Mouse (Mus musculus): ENCODE results near the gene Alk. TPM values are rescaled to one million over a fixed set of nuclear protein-coding genes. Genes with fewer than 3 reads are reported as not detected.

Gene Alk
- polyA plus RNA-seq, 1 experiment from 2014 or later, result 0.60 TPM

DNA sequence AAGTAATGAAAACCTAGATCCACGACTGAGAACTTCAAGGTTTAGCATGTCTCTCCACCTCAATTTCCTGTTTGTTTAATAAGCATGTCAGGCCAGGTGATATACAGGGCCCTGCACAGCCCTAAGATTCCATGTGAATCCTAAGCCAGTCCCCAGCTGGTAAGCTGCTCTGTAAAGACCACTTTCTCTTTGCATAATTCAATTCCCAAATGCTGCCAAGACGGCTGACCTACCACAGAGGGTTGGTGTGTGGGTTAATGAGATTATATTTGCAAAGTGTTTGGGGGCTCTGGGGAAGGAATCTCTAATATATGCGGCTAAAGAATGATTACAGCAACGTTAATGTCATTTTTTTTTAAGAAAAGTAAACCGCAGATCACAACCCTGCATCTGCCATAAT is 130.3 kb downstream of the Alk start:
- Histone ChIP-seq H3K4me1 (no peaks in the 10 kb centered on the region), H3K36me3 (no peaks in the 10 kb centered on the region), H3K27ac (no peak overlapping the region), H3K9me3 (no peaks in the 10 kb centered on the region), H3K9ac (no peak overlapping the region), H3K27me3 (no peaks in the 10 kb centered on the region), H3K4me2 (replicated peaks) (no peak overlapping the region), H3K4me3 (no peak overlapping the region)
- WGBS, result 69% methylated on average over 5 of the region's 5 CpGs
- no peak for ATAC-seq (ENCODE audit: low FRiP score, low read depth)

DNA sequence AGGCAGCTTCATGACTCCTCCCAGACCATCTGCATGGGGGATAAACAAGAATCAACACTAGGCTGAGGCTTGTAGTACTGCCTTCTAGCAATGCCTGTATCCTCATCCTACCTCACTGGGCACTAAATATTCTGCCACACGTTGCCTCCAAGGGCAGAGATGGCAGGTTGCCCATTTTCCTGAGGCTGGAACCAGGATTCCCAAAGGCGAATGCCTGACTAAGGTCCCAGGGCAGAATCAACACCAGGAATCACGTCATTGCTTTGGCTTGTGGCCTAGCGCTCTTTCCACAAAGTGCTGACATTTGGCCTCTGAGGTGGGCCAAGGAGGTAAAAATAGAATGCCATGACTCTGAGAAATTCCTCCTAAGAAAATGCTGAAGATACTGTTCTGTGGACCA is 155.9 kb downstream of the Alk start:
- Histone ChIP-seq H3K9me3 (0 out of 2 replicates have a peak, but pooled peaks cover 4% of the 10 kb centered on the region), H3K4me3 (no peak overlapping the region), H3K27me3 (no peaks in the 10 kb centered on the region), H3K27ac (no peak overlapping the region), H3K4me2 (replicated peaks) (no peak overlapping the region), H3K9ac (no peak overlapping the region), H3K4me1 (no peaks in the 10 kb centered on the region), H3K36me3 (no peaks in the 10 kb centered on the region)
- WGBS, result 83% methylated on average over 4 of the region's 4 CpGs
- no peak for ATAC-seq (ENCODE audit: low FRiP score, low read depth)

DNA sequence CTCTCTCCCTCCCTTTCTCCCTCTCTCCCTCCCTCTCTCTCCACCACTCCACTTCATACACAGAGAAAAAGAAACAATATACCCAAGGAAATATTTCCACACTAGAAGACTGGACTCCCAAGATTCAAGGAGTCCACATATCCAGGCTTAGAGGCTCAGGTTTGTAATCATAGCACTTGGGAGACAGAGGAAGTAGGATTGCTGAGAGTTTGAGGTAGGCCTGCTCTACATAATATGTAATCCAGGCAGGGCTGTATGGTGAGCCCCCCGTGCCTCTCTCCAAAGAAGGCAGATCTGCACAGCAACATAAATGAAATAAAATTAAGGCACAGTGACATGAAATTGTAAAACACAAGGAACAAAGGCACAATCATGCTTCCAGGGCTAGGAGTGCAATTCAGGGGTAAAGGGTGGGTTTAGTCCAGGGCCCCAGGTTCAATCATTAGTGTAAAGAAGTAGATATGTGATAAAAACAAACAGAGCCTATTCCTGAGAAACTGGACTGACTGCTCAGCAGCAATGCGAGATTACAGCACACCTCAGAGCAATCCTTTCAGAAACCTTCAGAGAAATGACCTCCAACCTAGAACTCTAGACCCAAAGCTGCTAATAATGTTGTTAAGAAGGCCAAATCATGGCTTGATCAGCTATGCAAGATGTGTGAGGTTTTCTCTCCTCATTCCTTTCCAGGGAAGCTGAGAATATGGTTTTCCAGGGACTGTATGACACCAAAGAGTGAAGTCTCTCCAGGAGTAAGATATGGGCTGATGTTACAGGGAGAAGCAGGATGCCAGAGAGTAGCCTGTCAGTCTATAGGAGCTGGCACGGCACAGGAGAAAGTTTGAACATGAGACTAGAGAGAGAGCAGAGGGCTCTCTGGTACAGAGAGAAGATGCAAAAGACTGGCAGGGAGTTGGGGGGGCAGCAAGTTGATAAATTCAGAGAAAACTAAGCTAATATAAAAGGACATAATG is 158.9 kb downstream of the Alk start:
- no peak overlapping the region for H3K4me2 ChIP-seq (replicated peaks)
- H3K36me3 ChIP-seq, result no peaks in the 10 kb centered on the region
- no peak overlapping the region for H3K27ac ChIP-seq
- H3K4me1 ChIP-seq, result no peaks in the 10 kb centered on the region
- H3K9me3 ChIP-seq, result 0 out of 2 replicates have a peak, but pooled peaks cover 4% of the 10 kb centered on the region
- no peak overlapping the region for H3K4me3 ChIP-seq
- ATAC-seq (ENCODE audit: low FRiP score, low read depth), result no peak
- WGBS, result 67% methylated on average over 3 of the region's 3 CpGs
- H3K9ac ChIP-seq, result no peak overlapping the region
- no peaks in the 10 kb centered on the region for H3K27me3 ChIP-seq

DNA sequence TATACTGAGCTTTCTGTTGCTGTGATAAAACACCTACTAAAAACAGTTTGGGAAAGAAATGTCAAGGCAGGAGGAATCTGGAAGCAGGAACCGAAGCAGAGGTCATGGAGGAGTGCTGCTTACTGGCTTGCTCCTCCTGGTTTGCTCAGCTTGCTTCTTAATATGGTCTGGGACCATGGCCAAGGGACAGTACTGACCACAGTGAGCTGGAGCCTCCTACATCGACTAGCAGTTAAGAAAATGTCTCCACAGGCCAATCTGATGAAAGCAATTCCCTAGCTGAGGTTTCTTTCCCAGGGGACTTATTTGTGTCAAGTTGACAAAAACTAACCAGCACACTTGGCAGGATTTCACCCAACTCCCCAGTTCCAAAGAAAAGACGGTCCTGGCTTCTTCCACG is 187.0 kb downstream of the Alk start:
- Histone ChIP-seq H3K27ac (no peak overlapping the region), H3K9ac (no peak overlapping the region), H3K36me3 (no peaks in the 10 kb centered on the region), H3K27me3 (no peaks in the 10 kb centered on the region), H3K4me3 (no peak overlapping the region), H3K4me2 (replicated peaks) (no peak overlapping the region), H3K9me3 (0 out of 2 replicates have a peak, but pooled peaks cover 4% of the 10 kb centered on the region), H3K4me1 (0 out of 2 replicates have a peak, but pooled peaks cover 3% of the 10 kb centered on the region)
- ATAC-seq (ENCODE audit: low FRiP score, low read depth), result no peak
- WGBS, result 84% methylated on average over 4 of the region's 4 CpGs

DNA sequence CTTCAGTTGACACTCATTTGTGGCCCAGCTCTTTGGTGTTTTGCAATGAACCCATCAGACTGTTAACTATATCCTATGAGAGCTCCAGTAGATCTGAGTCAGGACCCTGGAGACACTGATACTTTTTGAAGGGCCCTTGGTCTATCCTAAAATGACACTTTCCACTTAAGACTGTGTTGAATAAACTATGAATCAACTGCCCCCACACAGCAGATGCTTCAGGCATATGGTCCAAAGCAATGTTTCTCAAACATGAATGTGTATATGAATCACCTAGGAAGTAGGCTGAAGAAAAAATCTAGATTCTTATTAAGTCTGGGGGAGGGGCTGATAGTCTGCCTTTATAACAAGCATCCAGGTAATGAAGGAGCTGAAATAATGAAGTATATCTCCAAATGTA is 189.8 kb downstream of the Alk start:
- no peak overlapping the region for H3K4me3 ChIP-seq
- H3K4me2 ChIP-seq (replicated peaks), result no peak overlapping the region
- ATAC-seq (ENCODE audit: low FRiP score, low read depth), result no peak
- no peak overlapping the region for H3K27ac ChIP-seq
- H3K27me3 ChIP-seq, result no peaks in the 10 kb centered on the region
- H3K4me1 ChIP-seq, result no peaks in the 10 kb centered on the region
- H3K9me3 ChIP-seq, result peaks cover 6% of the 10 kb centered on the region; the same call in 1 of the 2 replicates
- no peaks in the 10 kb centered on the region for H3K36me3 ChIP-seq
- H3K9ac ChIP-seq, result no peak overlapping the region

DNA sequence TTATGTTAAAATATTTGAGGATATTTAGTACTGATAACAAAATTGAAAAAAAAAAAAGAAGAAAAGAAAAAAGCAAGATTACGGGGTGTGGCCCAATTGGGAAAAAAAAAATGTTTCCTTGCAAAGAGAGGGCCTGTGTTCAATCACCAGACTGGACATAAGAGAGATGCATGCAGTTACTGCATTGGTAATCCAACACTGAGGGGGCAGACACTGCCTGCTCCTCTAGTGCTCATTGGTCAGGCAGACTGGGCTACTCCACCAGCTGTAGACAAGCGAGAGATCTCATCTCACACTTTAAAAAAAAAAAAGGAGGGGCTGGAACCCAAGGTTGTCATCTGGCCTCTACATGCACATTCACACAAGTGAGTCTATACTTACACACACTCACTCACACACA is 199.6 kb downstream of the Alk start:
- 53% methylated on average over 2 of the region's 2 CpGs for WGBS
- H3K27me3 ChIP-seq, result no peaks in the 10 kb centered on the region
- no peak overlapping the region for H3K4me2 ChIP-seq (replicated peaks)
- H3K27ac ChIP-seq, result no peak overlapping the region
- H3K4me1 ChIP-seq, result no peaks in the 10 kb centered on the region
- H3K9me3 ChIP-seq, result no peaks in the 10 kb centered on the region
- no peaks in the 10 kb centered on the region for H3K36me3 ChIP-seq
- ATAC-seq (ENCODE audit: low FRiP score, low read depth), result no peak
- no peak overlapping the region for H3K4me3 ChIP-seq
- no peak overlapping the region for H3K9ac ChIP-seq

DNA sequence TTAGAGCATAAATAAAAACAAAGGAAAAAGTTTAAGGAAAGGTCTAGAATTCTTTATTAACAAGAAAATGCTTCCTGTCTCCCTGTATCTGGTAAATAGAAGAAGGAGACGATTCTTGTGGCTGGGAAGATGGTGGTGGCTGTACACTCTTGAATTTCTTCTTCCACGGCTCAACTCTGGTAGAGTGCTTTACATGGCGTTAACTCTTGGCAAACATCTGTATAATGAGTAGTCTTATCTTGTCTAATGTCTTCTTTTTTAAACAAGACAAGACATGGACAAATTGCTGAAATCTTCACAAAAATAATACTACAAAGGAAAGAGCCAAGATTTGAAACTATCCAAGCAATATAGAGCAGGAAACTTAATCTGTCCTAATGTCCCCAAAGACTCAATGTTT is 202.6 kb downstream of the Alk start:
- Histone ChIP-seq H3K9me3 (no peaks in the 10 kb centered on the region), H3K4me1 (no peaks in the 10 kb centered on the region), H3K4me3 (no peak overlapping the region), H3K27ac (no peak overlapping the region), H3K36me3 (no peaks in the 10 kb centered on the region), H3K9ac (no peak overlapping the region), H3K27me3 (no peaks in the 10 kb centered on the region), H3K4me2 (replicated peaks) (no peak overlapping the region)
- 80% methylated on average over 3 of the region's 3 CpGs for whole genome bisulfite sequencing
- no peak for ATAC-seq (ENCODE audit: low FRiP score, low read depth)

DNA sequence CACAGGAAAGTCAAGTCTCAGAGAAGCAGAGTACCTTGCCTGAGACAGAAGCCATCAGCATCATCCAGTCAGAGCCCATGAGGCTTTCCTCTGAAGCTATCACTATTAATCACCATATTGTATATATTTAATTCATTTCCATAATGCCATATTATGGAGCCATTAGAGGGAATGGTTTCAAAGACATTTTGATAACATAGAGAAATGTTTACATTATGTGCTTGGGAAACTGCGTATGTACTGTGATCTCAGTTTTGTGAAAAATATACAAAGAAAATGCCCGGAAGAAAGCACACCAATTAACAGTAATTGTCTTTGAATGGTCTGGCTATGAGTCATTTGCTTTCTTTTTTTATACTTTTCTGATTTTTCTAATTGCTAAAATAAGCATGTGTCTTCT is 203.1 kb downstream of the Alk start:
- 91% methylated on average over 2 of the region's 2 CpGs for WGBS
- Histone ChIP-seq H3K9me3 (no peaks in the 10 kb centered on the region), H3K27me3 (no peaks in the 10 kb centered on the region), H3K4me2 (replicated peaks) (no peak overlapping the region), H3K9ac (no peak overlapping the region), H3K4me3 (no peak overlapping the region), H3K27ac (no peak overlapping the region), H3K36me3 (no peaks in the 10 kb centered on the region), H3K4me1 (no peaks in the 10 kb centered on the region)
- ATAC-seq (ENCODE audit: low FRiP score, low read depth), result no peak

DNA sequence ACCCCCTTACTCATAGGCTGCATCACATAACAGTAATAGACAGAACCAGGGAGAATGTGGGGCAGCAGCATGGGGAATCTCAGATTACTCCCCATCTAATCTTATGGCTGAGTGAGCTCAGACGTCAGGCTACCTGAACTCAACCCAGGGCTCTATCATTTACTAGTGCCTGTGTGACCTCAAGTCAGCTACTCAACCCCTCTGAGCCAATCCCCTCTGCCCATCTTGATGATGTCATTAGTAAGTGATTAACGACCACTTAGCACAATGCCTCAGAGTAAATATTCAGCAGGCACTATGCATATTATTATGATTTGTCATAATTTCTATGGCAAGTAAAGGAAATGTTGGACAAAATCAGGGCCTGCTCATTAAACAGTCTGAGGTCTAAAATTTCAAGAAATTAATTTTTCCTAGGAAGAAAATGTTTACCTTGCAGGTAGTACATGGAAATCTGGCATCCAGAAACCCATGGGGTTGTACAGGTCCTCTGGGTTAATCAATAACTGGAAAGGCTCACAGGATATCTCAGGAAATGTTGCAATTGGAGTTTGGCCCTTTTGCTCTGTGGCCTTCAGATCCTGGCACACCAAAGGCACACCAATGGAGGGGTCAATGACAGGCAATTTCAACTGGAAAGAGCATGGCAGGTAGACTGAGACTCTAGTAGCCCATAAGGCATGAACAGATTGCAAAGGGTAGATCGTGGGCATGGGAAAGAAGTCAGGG is 204.9 kb downstream of the Alk start:
- Histone ChIP-seq H3K27ac (no peak overlapping the region), H3K36me3 (no peaks in the 10 kb centered on the region), H3K27me3 (no peaks in the 10 kb centered on the region), H3K4me3 (no peak overlapping the region), H3K4me2 (replicated peaks) (no peak overlapping the region), H3K9ac (no peak overlapping the region), H3K9me3 (no peaks in the 10 kb centered on the region), H3K4me1 (no peaks in the 10 kb centered on the region)
- WGBS, result 72% methylated on average over 3 of the region's 3 CpGs
- ATAC-seq (ENCODE audit: low FRiP score, low read depth), result no peak

DNA sequence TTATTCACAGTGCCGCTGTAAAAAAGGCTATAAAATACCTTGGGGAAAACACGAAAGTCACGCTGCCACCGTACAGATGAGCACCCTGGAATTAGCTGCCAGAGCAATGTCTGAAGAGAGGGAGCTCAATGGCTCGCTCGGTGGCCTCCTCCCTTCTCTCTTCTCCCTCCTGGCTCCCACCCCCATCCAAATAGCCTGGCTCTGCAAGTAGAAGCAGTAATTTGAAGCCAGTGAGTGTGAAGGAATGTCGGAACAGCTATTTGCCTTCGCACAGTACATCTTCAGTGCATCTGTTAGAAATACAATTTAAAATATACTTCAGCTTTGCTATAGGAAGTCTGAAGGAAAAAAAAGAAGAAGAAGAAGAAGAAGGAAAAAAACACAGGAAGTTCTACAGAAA is 208.5 kb downstream of the Alk start:
- H3K9me3 ChIP-seq, result no peaks in the 10 kb centered on the region
- ATAC-seq (ENCODE audit: low FRiP score, low read depth), result no peak
- H3K4me2 ChIP-seq (replicated peaks), result peak overlapping the region; percentile 31
- H3K9ac ChIP-seq, result no peak overlapping the region
- no peak overlapping the region for H3K27ac ChIP-seq
- 14% methylated on average over 8 of the region's 8 CpGs for WGBS
- H3K36me3 ChIP-seq, result no peaks in the 10 kb centered on the region
- no peaks in the 10 kb centered on the region for H3K4me1 ChIP-seq
- H3K27me3 ChIP-seq, result no peaks in the 10 kb centered on the region
- no peak overlapping the region for H3K4me3 ChIP-seq

DNA sequence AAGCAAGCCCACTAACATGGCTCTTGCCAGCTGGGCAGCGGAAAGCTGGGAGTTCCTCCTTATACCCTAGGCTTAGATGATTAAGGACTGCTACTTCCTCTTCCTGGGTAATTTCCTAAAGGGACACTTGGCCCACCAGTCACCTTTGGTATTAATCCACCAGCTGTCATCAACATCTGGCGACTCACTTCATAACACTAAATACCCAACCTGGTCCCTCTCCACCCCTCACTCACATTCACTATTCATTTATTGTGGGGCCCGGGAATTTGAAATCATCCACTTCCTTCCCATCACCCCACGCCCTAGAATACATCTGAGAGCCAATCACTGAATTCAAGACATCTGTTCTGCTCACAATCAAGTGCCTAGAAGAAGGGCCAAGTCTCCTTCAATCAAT is 235.4 kb downstream of the Alk start:
- Histone ChIP-seq H3K4me1 (no peaks in the 10 kb centered on the region), H3K36me3 (no peaks in the 10 kb centered on the region), H3K4me3 (no peak overlapping the region), H3K9ac (no peak overlapping the region), H3K9me3 (no peaks in the 10 kb centered on the region), H3K4me2 (replicated peaks) (no peak overlapping the region), H3K27me3 (no peaks in the 10 kb centered on the region), H3K27ac (no peak overlapping the region)
- WGBS, result 64% methylated on average over 4 of the region's 4 CpGs
- ATAC-seq (ENCODE audit: low FRiP score, low read depth), result no peak

DNA sequence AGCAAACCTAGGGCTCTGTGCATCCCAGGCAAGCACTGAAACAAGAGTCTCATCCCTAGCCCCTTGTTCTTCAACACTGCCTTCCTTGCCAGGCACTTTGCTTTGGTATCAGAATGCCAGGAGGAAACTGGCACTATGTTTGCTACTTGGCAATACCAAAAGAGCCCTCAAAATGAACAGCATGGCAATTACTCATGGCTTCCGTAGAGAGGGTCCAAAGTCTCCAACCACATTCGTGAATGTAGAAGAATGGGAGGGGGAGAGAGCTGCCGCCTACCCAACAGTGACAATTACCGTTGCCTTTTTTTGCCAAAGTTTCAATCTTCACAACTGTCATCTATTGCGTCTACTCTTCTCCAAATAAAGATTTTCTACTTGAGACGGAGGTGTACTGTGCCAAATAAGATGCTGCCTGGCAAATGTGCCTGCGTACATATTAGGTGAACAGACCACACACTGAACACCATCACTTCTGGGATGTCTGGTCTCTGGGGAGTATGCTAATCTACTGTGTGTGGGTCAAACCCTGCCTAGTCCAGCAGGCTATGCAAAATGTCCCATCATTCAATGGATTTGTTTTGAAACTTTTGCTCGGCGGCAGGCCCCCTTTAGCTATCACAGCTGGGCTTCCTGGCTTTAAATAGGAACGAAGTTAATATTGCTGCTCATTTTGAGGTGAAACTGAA is 241.5 kb downstream of the Alk start:
- H3K4me3 ChIP-seq, result no peak overlapping the region
- no peaks in the 10 kb centered on the region for H3K27me3 ChIP-seq
- no peak overlapping the region for H3K9ac ChIP-seq
- 94% methylated on average over 10 of the region's 10 CpGs for WGBS
- H3K4me2 ChIP-seq (replicated peaks), result no peak overlapping the region
- ATAC-seq (ENCODE audit: low FRiP score, low read depth), result no peak
- H3K36me3 ChIP-seq, result no peaks in the 10 kb centered on the region
- no peaks in the 10 kb centered on the region for H3K4me1 ChIP-seq
- no peaks in the 10 kb centered on the region for H3K9me3 ChIP-seq
- no peak overlapping the region for H3K27ac ChIP-seq

Measured in limb, embryonic 13.5 days (tissue).